Mouse (Mus musculus) layer of hippocampus, postnatal 10 days (tissue): ENCODE measurements around the gene Map3k5. TPM values are rescaled to one million over a fixed set of nuclear protein-coding genes. Genes with fewer than 3 reads are reported as not detected.

ENCODE experiments used
- DNase-seq, 2 experiments: peaks; one replicate each; pipeline ENCODE4 v3.0.0; 2021; ENCODE audit warnings: low spot score in 2 of 2
- total RNA-seq, 2 experiments: library from RNA; stranded (reverse); gene quantifications; 2 replicates each; pipeline ENCODE4 v1.2.3; 2021

The Map3k5 gene
- total RNA-seq, 2 experiments from 2014 or later = 18.6 to 19.0 TPM

- DNase-seq = no peak
Measured at GRCm38 (mm10) chr10:20044051-20044450, 109.8 kb downstream of the Map3k5 start.

- DNase-seq = no peak
Measured at GRCm38 (mm10) chr10:20045733-20046495, 111.6 kb downstream of the Map3k5 start.

GRCm38 (mm10) chr10:20056859-20057644, 122.8 kb downstream of the Map3k5 start:
- DNase-seq = no peak

GRCm38 (mm10) chr10:20058031-20058430, 123.8 kb downstream of the Map3k5 start:
- DNase-seq = no peak

DNA sequence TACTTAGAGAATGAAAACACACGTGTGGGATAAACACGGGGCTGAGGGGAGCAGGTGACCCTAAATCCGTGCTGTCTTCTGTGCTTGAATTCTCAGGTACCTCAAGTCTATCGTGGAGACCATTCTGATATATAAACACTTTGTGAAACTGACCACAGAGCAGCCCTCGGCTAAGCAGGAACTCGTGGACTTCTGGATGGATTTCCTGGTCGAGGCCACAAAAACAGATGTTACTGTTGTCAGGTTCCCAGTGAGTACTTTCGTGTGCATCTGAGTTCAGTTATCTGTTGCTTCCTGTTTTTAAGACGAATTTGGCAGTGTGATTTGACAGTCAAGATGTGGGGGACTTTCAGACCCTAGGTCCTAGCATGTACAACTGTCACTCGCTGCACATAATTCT, 124.6 kb downstream of the Map3k5 start:
- DNase-seq = no peak

DNA sequence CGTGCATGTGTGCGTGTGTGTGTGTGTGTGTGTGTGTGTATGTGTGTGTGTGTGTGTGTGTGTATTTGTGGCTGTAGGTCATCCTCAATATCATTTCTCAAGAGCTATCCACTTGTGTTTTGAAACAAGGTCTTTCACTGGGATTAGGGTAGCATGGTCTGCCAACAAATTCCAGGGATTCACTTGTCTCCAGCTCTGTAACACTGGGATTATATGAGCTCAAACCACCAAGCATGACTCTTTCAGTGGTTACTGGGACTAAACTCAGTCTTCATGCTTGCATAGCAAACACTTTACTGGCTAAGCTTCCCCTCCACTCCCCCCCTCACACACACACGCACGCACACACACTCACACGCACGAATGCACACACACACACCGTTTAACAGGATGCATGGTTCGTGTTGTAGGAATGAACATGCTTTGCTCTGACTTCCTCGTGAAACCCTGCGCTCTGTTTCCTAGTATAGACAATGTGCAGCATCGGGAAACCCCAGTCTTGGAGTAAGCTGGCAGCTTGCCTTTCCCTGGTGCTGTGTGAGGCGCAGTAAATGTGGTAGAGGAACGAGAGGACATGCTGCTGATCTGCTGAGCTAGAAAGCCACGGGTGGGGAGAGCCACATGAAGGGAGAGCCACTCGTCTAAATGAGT, 126.2 kb downstream of the Map3k5 start:
- DNase-seq = peak; percentile 20 to 27

GRCm38 (mm10) chr10:20064556-20065207, 130.4 kb downstream of the Map3k5 start:
- DNase-seq = no peak

- DNase-seq = no peak
Measured at GRCm38 (mm10) chr10:20066069-20066665, 131.9 kb downstream of the Map3k5 start.

DNA sequence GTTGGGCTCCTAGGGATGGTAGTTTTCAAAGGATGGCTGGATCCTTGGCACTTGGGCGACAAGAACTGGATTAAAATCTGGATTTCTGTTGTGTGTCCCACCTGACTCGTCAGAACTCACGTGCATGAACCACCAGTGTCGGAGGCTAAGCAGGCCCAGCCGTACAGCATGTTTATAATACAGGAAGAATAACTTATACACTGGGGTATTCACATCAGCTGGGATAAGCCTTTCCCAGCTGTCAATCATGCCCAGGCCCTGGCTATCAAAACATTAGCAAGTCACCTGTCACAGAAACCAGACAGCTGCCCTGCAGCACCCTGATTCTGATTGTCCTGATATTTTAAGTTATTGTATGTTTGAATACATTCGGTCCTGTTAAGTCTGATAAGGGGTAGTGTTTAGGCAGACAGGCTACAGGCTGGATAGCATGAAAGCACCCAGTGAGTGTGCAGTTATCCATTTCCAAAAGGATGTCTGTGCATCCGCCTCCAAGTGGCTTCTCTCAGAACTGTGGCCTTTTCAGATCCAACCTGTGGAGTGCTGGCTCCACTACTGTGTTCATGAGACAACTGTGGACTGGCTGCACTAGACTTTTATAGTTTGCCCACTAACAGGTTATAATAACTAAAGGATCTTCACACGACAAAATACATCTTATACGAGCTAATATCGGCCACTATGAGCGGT, 135.6 kb downstream of the Map3k5 start:
- DNase-seq = no peak

- DNase-seq = no peak
Measured at GRCm38 (mm10) chr10:20070576-20071109, 136.4 kb downstream of the Map3k5 start.

GRCm38 (mm10) chr10:20071716-20072115, 137.4 kb downstream of the Map3k5 start:
- no peak for DNase-seq

DNA sequence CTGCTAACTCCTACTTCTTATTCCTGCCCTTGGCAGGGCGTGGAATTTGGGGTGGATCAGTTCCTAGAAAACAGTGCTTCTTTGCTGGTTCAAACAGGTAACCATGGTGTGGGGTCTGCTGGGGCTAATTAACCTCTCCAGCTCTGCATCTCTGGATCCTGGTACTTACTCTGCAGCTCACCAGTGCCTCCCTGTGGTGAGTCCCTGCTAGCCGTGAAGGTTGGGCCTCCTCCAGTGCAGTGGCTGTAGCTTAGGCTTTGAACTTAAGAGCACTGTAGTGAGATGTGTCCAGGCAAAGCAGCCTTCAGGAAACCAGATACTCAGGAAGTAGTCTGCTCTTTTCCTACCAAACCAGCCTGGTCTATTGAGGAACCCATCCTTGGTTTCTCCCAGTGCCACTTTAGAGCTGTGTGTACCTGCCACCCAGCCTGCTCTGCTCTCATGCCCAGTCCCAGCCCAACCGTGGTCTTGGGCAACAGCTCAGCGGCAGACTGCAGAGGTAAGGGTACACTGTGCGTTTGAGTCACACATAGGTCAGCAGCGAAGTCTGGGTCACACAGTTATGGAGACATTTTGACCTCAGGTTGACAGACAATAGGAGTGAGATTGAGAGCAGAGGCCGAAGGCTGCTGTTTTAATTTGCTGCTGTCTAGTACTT, 139.1 kb downstream of the Map3k5 start:
- peak; percentile 81 to 84 for DNase-seq

- DNase-seq = no peak
Measured at GRCm38 (mm10) chr10:20076541-20077469, 142.5 kb downstream of the Map3k5 start.

DNA sequence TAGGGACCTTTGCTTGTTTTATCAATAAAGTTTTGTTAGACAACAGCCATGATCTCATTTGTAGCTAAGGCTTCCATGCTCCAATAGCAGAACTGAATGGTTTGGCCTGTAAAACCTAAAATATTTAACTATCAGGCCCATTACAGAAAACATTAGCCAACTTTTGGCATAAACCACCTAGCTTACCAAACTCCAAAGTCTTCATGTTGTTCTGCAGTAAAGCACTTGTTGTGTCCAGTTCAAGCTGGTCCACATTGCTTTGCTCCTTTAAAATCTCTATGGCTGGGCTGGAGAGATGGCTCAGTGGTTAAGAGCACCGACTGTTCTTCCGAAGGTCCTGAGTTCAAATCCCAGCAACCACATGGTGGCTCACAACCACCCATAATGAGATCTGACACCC, 144.1 kb downstream of the Map3k5 start:
- no peak for DNase-seq

DNA sequence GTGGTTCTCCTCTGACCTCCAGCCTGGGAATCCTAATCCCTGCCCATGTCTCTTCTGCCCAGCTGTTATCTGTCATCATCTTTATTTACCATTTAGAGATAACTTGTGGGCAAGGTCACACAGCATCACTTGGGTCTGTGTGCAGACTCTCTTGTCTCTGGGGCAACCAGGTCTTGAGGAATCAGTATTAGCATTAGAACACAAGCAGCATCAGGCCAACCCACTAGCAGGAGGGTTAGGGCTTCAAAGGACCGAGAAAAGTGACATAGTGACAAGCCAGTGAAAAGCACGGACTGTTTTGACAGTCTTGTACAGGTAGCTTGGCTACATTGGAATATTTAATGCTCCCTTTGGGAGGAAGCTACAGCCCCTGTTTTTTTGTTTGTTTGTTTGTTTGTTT, 153.6 kb downstream of the Map3k5 start:
- DNase-seq = no peak

GRCm38 (mm10) chr10:20089026-20089425, 154.8 kb downstream of the Map3k5 start:
- no peak for DNase-seq

GRCm38 (mm10) chr10:20090171-20090570, 155.9 kb downstream of the Map3k5 start:
- DNase-seq = no peak

DNA sequence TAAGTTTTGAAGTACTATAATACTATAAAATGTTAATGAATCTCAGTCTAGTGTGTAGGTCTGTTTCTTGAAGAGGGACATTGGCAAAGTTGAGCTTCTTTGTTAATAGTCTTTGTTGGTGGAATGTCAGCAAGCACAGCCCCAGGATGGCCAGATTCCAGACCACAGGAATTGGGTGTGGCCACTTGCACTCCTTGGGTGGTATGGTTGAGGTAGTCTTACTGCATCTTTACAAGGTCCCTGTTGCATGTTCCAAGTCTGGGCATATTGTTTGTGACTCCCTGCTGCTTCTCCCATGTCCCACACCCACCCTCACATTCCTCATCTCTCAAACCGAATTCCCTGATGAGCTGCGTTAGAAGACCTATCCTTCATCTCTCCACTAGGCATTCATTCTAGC, 157.1 kb downstream of the Map3k5 start:
- no peak for DNase-seq

DNA sequence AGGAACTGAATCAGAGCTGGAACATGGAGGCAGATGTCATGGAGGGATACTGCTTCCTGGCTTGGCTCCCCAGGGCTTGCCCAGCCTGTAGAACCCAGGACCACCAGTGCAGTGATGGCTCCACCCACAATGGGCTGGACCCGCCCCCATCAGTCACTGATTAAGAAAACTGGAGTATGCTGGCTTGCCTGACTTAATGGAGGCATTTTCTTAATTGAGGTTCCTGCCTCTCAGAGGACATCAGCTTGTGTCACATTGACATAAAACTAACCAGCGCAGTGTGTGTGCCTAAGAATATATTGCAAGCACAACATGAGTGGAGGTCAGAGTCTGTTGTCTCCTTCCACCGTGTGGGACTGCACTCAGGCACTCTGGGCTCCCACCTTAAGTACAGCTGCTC, 158.1 kb downstream of the Map3k5 start:
- DNase-seq = no peak
